Mouse (Mus musculus) heart, postnatal 0 days (tissue): ENCODE measurements around the gene Sh3yl1. TPM values are rescaled to one million over a fixed set of nuclear protein-coding genes. Genes with fewer than 3 reads are reported as not detected.

Experiments used
- ATAC-seq: fragments of 200-750 bp; cut with Nextera tagmentation; 2 replicates; pipeline ENCODE4 v1.8.0; 2017; ENCODE audit warnings: low read depth, moderate number of reproducible peaks, moderate library complexity; ENCODE audit not compliant: insufficient read depth
- DNase-seq: peaks from one replicate; pipeline ENCODE4 v3.0.0-alpha.2; 2016; ENCODE audit warnings: low spot score
- H3K27ac ChIP-seq: fragments of 300-500 bp; sonication (generic); 2 replicates; pipeline ENCODE4 v1.5.1; 2014; ENCODE audit warnings: low read depth, mild to moderate bottlenecking
- H3K27me3 ChIP-seq: fragments of 300-500 bp; sonication (generic); 2 replicates; pipeline ENCODE4 v1.6.1; 2014; ENCODE audit warnings: low read length, mixed read lengths; ENCODE audit not compliant: control insufficient read depth, insufficient read depth
- H3K36me3 ChIP-seq: fragments of 300-500 bp; sonication (generic); replicated peaks from 2 replicates; pipeline ENCODE4 v1.6.1; 2014; ENCODE audit warnings: low read length, mixed read lengths; ENCODE audit not compliant: control insufficient read depth, insufficient read depth
- H3K4me1 ChIP-seq: fragments of 300-500 bp; sonication (generic); 2 replicates; pipeline ENCODE4 v1.6.1; 2014; ENCODE audit warnings: antibody characterized with exemption; ENCODE audit not compliant: control insufficient read depth, insufficient read depth
- H3K4me2 ChIP-seq: fragments of 300-500 bp; sonication (generic); 2 replicates; pipeline ENCODE4 v1.6.1; 2014; ENCODE audit warnings: low read depth, mild to moderate bottlenecking, low read length, moderate library complexity
- H3K4me3 ChIP-seq: fragments of 300-500 bp; sonication (generic); 2 replicates; pipeline ENCODE4 v1.5.1; 2014; ENCODE audit warnings: low read depth, low read length
- H3K9ac ChIP-seq: fragments of 300-500 bp; sonication (generic); replicated peaks from 2 replicates; pipeline ENCODE4 v1.6.1; 2014; ENCODE audit warnings: low read depth, low read length, mixed read lengths
- H3K9me3 ChIP-seq: fragments of 300-500 bp; sonication (generic); replicated peaks from 2 replicates; pipeline ENCODE4 v1.6.1; 2016; ENCODE audit warnings: low read length; ENCODE audit not compliant: control insufficient read depth
- CTCF ChIP-seq: IDR thresholded peaks from 2 replicates; pipeline ENCODE4 v1.5.1; 2016; ENCODE audit warnings: antibody characterized with exemption, control low read depth, low read depth
- EP300 ChIP-seq: IDR thresholded peaks from 2 replicates; pipeline ENCODE4 v1.6.1; 2016; ENCODE audit warnings: antibody characterized with exemption, low read depth
- WGBS: fragments of 180-500 bp; shearing (Covaris S2); extraction: QIAGEN DNeasy Blood & Tissue Kit; methylation state at CpG from one replicate; pipeline ENCODE4 v1.1.7; 2014; 5-methylcytosine and 5-hydroxymethylcytosine counted together
- polyA plus RNA-seq: library from polyadenylated mRNA; unstranded; fragments of >200 nt; fragmentation: Nextera tagmentation; extraction: Ambion mirVana; gene quantifications from 2 replicates; pipeline ENCODE4 v1.2.1, GENCODE M21; 2015
- total RNA-seq: library from RNA; depleted of rRNA; stranded (reverse); fragments of >200 nt; gene quantifications from 2 replicates; pipeline ENCODE4 v1.2.3, GENCODE M21; 2014; ENCODE audit warnings: low replicate concordance

The Sh3yl1 gene
- total and polyA plus RNA-seq, 2 experiments from 2014 or later, result 3.9 TPM; not detected in 1

GRCm38 (mm10) chr12:30891438-30891837 is 20.0 kb upstream of the Sh3yl1 start:
- H3K4me1 ChIP-seq, result no peaks in the 10 kb centered on the region
- TF ChIP-seq EP300 (no peak), CTCF (no peak)
- H3K27ac ChIP-seq, result no peak overlapping the region
- H3K9me3 ChIP-seq, result no peaks in the 10 kb centered on the region
- H3K27me3 ChIP-seq, result 0 out of 2 replicates have a peak, but pooled peaks cover 8% of the 10 kb centered on the region
- H3K9ac ChIP-seq, result no peak overlapping the region
- H3K4me2 ChIP-seq, result no peak overlapping the region
- ATAC-seq, result no peak
- 80% methylated on average over 7 of the region's 7 CpGs for WGBS
- H3K36me3 ChIP-seq, result peaks cover 12% of the 10 kb centered on the region; the same call in 1 of the 2 replicates
- DNase-seq, result no peak
- no peak overlapping the region for H3K4me3 ChIP-seq

- no peak overlapping the region for H3K9ac ChIP-seq
- H3K36me3 ChIP-seq, result peaks cover 39% of the 10 kb centered on the region
- ATAC-seq (no peak), DNase-seq (no peak)
- H3K4me2 ChIP-seq, result no peak overlapping the region
- no peak overlapping the region for H3K4me3 ChIP-seq
- H3K27me3 ChIP-seq, result no peaks in the 10 kb centered on the region
- H3K4me1 ChIP-seq, result no peaks in the 10 kb centered on the region
- H3K9me3 ChIP-seq, result no peaks in the 10 kb centered on the region
- H3K27ac ChIP-seq, result no peak overlapping the region
- WGBS, result 95% methylated on average over 4 of the region's 4 CpGs
- no peak for TF ChIP-seq EP300
These were observed 14.4 kb upstream of the Sh3yl1 start for GRCm38 (mm10) chr12:30897039-30897438.

GRCm38 (mm10) chr12:30908658-30909057 is 2.8 kb upstream of the Sh3yl1 start:
- Histone ChIP-seq H3K4me2 (no peak overlapping the region), H3K9ac (no peak overlapping the region), H3K36me3 (peaks cover 12% of the 10 kb centered on the region; the same call in 1 of the 2 replicates), H3K9me3 (no peaks in the 10 kb centered on the region), H3K4me1 (peaks cover 8% of the 10 kb centered on the region; the same call in 1 of the 2 replicates), H3K4me3 (no peak overlapping the region), H3K27ac (no peak overlapping the region), H3K27me3 (no peaks in the 10 kb centered on the region)
- WGBS, result 78% methylated on average over 1 of the region's 1 CpGs
- no peak for DNase-seq
- no peak for ATAC-seq
- TF ChIP-seq CTCF (no peak), EP300 (no peak)

- 79% methylated on average over 2 of the region's 2 CpGs for WGBS
- ATAC-seq (no peak), DNase-seq (no peak)
- Histone ChIP-seq H3K27me3 (no peaks in the 10 kb centered on the region), H3K4me1 (peaks cover 8% of the 10 kb centered on the region; the same call in 1 of the 2 replicates), H3K4me3 (no peak overlapping the region), H3K36me3 (0 out of 2 replicates have a peak, but pooled peaks cover 2% of the 10 kb centered on the region), H3K27ac (no peak overlapping the region), H3K9me3 (no peaks in the 10 kb centered on the region), H3K4me2 (no peak overlapping the region), H3K9ac (no peak overlapping the region)
- TF ChIP-seq CTCF (no peak), EP300 (no peak)
These were observed 1.6 kb upstream of the Sh3yl1 start for GRCm38 (mm10) chr12:30909881-30910280.

- WGBS, result 17% methylated on average over 8 of the region's 8 CpGs
- Histone ChIP-seq H3K9ac (peak overlapping the region; percentile 71), H3K4me1 (peaks cover 8% of the 10 kb centered on the region; the same call in 1 of the 2 replicates), H3K4me2 (peak overlapping the region; percentile 92), H3K36me3 (no peaks in the 10 kb centered on the region), H3K27me3 (no peaks in the 10 kb centered on the region), H3K9me3 (no peaks in the 10 kb centered on the region), H3K27ac (peak overlapping the region; percentile 61), H3K4me3 (peak overlapping the region; percentile 86)
- DNase-seq, result no peak
- ATAC-seq, result no peak
- TF ChIP-seq CTCF (no peak), EP300 (no peak)
These were observed 608 bp upstream of the Sh3yl1 start for GRCm38 (mm10) chr12:30910860-30911259.

- peak overlapping the region; percentile 92 for H3K4me2 ChIP-seq
- ATAC-seq (peak; percentile 21), DNase-seq (no peak)
- no peaks in the 10 kb centered on the region for H3K9me3 ChIP-seq
- TF ChIP-seq EP300 (no peak), CTCF (no peak)
- H3K4me1 ChIP-seq, result peaks cover 8% of the 10 kb centered on the region; the same call in 1 of the 2 replicates
- WGBS, result 1% methylated on average over 19 of the region's 19 CpGs
- no peak overlapping the region for H3K27ac ChIP-seq
- H3K36me3 ChIP-seq, result no peaks in the 10 kb centered on the region
- peak overlapping the region; percentile 86 for H3K4me3 ChIP-seq
- H3K27me3 ChIP-seq, result no peaks in the 10 kb centered on the region
- H3K9ac ChIP-seq, result peak overlapping the region; percentile 71
These were observed 547 bp downstream of the Sh3yl1 start for GRCm38 (mm10) chr12:30912048-30912381.
